In the genomic region with DNA sequence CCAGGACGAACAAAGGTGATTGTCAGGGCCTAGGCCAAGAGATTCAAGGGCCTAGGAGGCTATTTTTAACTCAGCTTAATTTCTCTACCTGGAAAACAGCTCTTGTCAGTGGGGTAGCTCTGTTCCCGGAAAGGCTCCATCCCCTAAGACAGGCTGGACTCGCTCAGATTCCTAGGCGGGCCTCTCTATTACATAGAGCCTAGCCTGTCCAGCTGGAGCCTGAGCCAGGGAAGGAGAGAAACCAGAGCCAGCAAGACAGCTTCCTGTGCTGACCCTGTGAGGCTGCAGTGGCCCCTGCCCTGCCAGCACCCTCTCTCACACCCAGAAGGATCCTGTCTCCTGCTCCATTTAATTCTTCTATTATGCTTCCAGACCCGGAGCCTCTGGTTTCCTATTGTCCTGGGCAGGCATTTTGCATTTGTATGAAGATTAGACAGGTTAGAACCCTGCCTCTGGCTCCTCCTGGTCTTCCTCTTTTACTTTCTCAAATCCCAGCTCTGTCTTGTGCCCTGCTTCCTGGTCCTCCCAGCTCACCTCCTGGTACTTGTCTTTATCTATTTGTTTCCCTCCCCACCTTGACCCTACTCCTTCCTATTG, we compare ENCODE assay signal across 18 mouse cellular contexts. TPM values are rescaled to one million over a fixed set of nuclear protein-coding genes. Genes with fewer than 3 reads are reported as not detected.
A peak's percentile ranks its signal among the peaks of the same experiment; 100 is the strongest.
DNase-seq lines count a peak whose midpoint lies in the region; ATAC-seq and TF ChIP-seq lines count a peak whose summit lies in the region.
"Had no signal": no experiment of that assay in that cellular context is flagged by ENCODE, and none has a peak within 500 bp of the region (broad histone marks: within the 10 kb centered on the region; RNA-seq: fewer than 3 reads in every experiment).

No protein-coding gene starts in this region.

- 0 out of 2 replicates have a peak overlapping the region, but pooled peaks have one; percentile 4 for H3K27ac ChIP-seq in midbrain, embryonic 12.5 days (replicated peaks)
- H3K27ac ChIP-seq in midbrain, postnatal 0 days (ENCODE audit: low read depth, low read length): no peak overlapping the region
- peak overlapping the region; percentile 13 for H3K27ac ChIP-seq in heart, embryonic 13.5 days (replicated peaks)
- H3K27ac ChIP-seq: embryonic facial prominence, embryonic 12.5 days; forebrain, embryonic 12.5 days; heart, adult 2 months had no signal

- peaks cover 20% of the 10 kb centered on the region for H3K4me1 ChIP-seq in midbrain, embryonic 12.5 days
- H3K4me1 ChIP-seq in midbrain, postnatal 0 days (ENCODE audit: insufficient read depth, low read length): no peaks in the 10 kb centered on the region
- peaks cover 46% of the 10 kb centered on the region for H3K4me1 ChIP-seq in heart, embryonic 13.5 days
- H3K4me1 ChIP-seq: embryonic facial prominence, embryonic 12.5 days had no signal

- no peaks in the 10 kb centered on the region for H3K9me3 ChIP-seq in midbrain, embryonic 12.5 days
- no peaks in the 10 kb centered on the region for H3K9me3 ChIP-seq in midbrain, postnatal 0 days (ENCODE audit: low read length)
- H3K9me3 ChIP-seq in heart, embryonic 13.5 days: no peaks in the 10 kb centered on the region
- H3K9me3 ChIP-seq: embryonic facial prominence, embryonic 12.5 days; forebrain, embryonic 12.5 days had no signal

- H3K4me2 ChIP-seq in midbrain, embryonic 12.5 days (replicated peaks): no peak overlapping the region
- H3K4me2 ChIP-seq in midbrain, postnatal 0 days (ENCODE audit: low read depth, low read length, poor library complexity, severe bottlenecking): no peak overlapping the region
- H3K4me2 ChIP-seq in heart, embryonic 13.5 days: no peak overlapping the region
- H3K4me2 ChIP-seq: embryonic facial prominence, embryonic 12.5 days; forebrain, embryonic 12.5 days had no signal

- peak; percentile 33 to 59 for DNase-seq in heart, adult 18-20 months
- DNase-seq in heart, adult 11 months: no peak
- DNase-seq in midbrain, postnatal 0 days (ENCODE audit: low spot score): no peak
- peak; percentile 12 for DNase-seq in yolk sac, embryonic 10.5 days (ENCODE audit: low spot score)
- no peak for DNase-seq in cerebellum, adult 9-11 months
- DNase-seq: cerebellum, adult 9-10 months; kidney, adult 18-20 months; right cerebral cortex, adult 18-20 months; thymus, postnatal 4 days had no signal

- H3K9ac ChIP-seq in midbrain, embryonic 12.5 days (replicated peaks): 0 out of 2 replicates have a peak overlapping the region, but pooled peaks have one; percentile 20
- no peak overlapping the region for H3K9ac ChIP-seq in midbrain, postnatal 0 days (replicated peaks; ENCODE audit: low read length, poor library complexity, severe bottlenecking)
- H3K9ac ChIP-seq in heart, embryonic 13.5 days: peak overlapping the region; percentile 60
- H3K9ac ChIP-seq: embryonic facial prominence, embryonic 12.5 days; forebrain, embryonic 12.5 days had no signal

- no peak for ATAC-seq in midbrain, embryonic 12.5 days (ENCODE audit: low FRiP score, low read depth)
- ATAC-seq in midbrain, postnatal 0 days (ENCODE audit: low FRiP score): no peak
- ATAC-seq in heart, embryonic 13.5 days (ENCODE audit: extremely low read depth, insufficient number of reproducible peaks, low FRiP score, low TSS enrichment): 0 out of 2 replicates have a peak, but pooled peaks have one; percentile 6
- ATAC-seq in inflammation-experienced regulatory T-cells, adult 6 months: no peak

- WGBS in midbrain, embryonic 12.5 days: 24% methylated on average over 5 of the region's 5 CpGs
- 38% methylated on average over 5 of the region's 5 CpGs for WGBS in midbrain, postnatal 0 days
- 23% methylated on average over 5 of the region's 5 CpGs for WGBS in heart, embryonic 13.5 days

- no peak overlapping the region for H3K4me3 ChIP-seq in midbrain, embryonic 12.5 days
- no peak overlapping the region for H3K4me3 ChIP-seq in midbrain, postnatal 0 days (ENCODE audit: low read depth, low read length)
- H3K4me3 ChIP-seq in heart, embryonic 13.5 days: no peak overlapping the region
- H3K4me3 ChIP-seq: embryonic facial prominence, embryonic 12.5 days; forebrain, embryonic 12.5 days; heart, adult 2 months had no signal

- TF ChIP-seq CTCF in midbrain, postnatal 0 days (IDR thresholded peaks at IDR 0.05): no peak

- H3K36me3 ChIP-seq in midbrain, embryonic 12.5 days: no peaks in the 10 kb centered on the region
- no peaks in the 10 kb centered on the region for H3K36me3 ChIP-seq in midbrain, postnatal 0 days (ENCODE audit: insufficient read depth, low read length)
- H3K36me3 ChIP-seq in heart, embryonic 13.5 days: no peaks in the 10 kb centered on the region
- H3K36me3 ChIP-seq: embryonic facial prominence, embryonic 12.5 days; forebrain, embryonic 12.5 days had no signal

- peaks cover 15% of the 10 kb centered on the region for H3K27me3 ChIP-seq in midbrain, embryonic 12.5 days
- no peaks in the 10 kb centered on the region for H3K27me3 ChIP-seq in midbrain, postnatal 0 days (ENCODE audit: insufficient read depth, low read length)
- H3K27me3 ChIP-seq in heart, embryonic 13.5 days (replicated peaks): peaks cover 16% of the 10 kb centered on the region; the same call in 1 of the 2 replicates

RNA-seq across cellular contexts. Expression of a gene that starts 2.2 kb away (rescaled TPM):
- total RNA-seq in heart, adult 18-20 months (2021): not detected
- not detected in 2 replicates for polyA plus RNA-seq in midbrain, embryonic 12.5 days (2016; fragmentation: Nextera tagmentation; extraction: Ambion mirVana)
- 0.38 TPM in 1 of 2 replicates, not detected in the other for total RNA-seq in midbrain, postnatal 0 days (2014; rRNA removed)
- 0.10 and 0.29 TPM in 2 replicates for polyA plus RNA-seq in midbrain, postnatal 0 days (2015; fragmentation: Nextera tagmentation; extraction: Ambion mirVana)
- polyA plus RNA-seq in heart, embryonic 13.5 days (2015; fragmentation: Nextera tagmentation; extraction: Ambion mirVana): 0.62 and 0.96 TPM in 2 replicates
- polyA plus RNA-seq in inflammation-experienced regulatory T-cells, adult 6 months (2017; shearing (Covaris generic)): not detected
- total RNA-seq: heart, adult 2 months; liver, adult 2 months; neutrophil, adult 5-6 weeks had no signal
- polyA plus RNA-seq: C2C12; forebrain, embryonic 12.5 days; liver, adult 2 months had no signal

Comparison
In these comparisons a context has a peak if more than half of its experiments do, and no peak if none do; other contexts are left out.
1. DNase-seq: peak in heart, adult 18-20 months (2 of 2) and yolk sac, embryonic 10.5 days (single experiment); none in heart, adult 11 months (single experiment), midbrain, postnatal 0 days (single experiment) and cerebellum, adult 9-11 months (single experiment).